Comparison of ENCODE assay signal across 23 mouse cellular contexts in the genomic region with DNA sequence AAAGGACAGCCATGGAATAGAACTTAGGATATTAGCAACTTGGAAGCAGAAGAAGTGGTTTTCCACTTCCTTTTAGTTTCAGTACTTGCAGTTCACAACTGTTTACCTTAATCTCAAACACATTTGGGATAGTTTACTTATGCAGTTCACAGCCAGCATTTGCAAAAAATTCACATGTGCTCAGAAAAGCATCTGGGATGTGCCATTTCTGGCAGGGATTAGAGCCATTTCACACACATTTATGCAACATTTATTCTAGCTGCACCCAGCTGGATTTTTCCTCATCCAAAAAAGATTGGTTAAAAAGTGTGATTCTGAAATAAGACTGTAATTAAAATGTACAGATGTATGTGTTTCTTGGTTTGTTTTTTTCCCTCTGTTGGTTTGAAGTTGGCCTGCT. TPM values are rescaled to one million over a fixed set of nuclear protein-coding genes. Genes with fewer than 3 reads are reported as not detected.
A peak's percentile ranks its signal among the peaks of the same experiment; 100 is the strongest.
DNase-seq lines count a peak whose midpoint lies in the region; ATAC-seq and TF ChIP-seq lines count a peak whose summit lies in the region.
"Had no signal": no experiment of that assay in that cellular context is flagged by ENCODE, and none has a peak within 500 bp of the region (broad histone marks: within the 10 kb centered on the region; RNA-seq: fewer than 3 reads in every experiment).

No protein-coding gene starts in this region.

- TF ChIP-seq CTCF in forebrain, postnatal 0 days (IDR thresholded peaks at IDR 0.05; ENCODE audit: low read depth) = no peak
- no peak for TF ChIP-seq CTCF in liver, postnatal 0 days (IDR thresholded peaks at IDR 0.05; ENCODE audit: low read depth)

- no peaks in the 10 kb centered on the region for H3K9me3 ChIP-seq in forebrain, postnatal 0 days (ENCODE audit: low read length)
- H3K9me3 ChIP-seq in forebrain, embryonic 10.5 days = no peaks in the 10 kb centered on the region
- H3K9me3 ChIP-seq in intestine, embryonic 14.5 days (ENCODE audit: control insufficient read depth, low read length) = no peaks in the 10 kb centered on the region
- H3K9me3 ChIP-seq in intestine, embryonic 15.5 days = no peaks in the 10 kb centered on the region
- H3K9me3 ChIP-seq in liver, postnatal 0 days (ENCODE audit: low read length) = no peaks in the 10 kb centered on the region
- H3K9me3 ChIP-seq: embryonic facial prominence, embryonic 13.5 days; forebrain, embryonic 12.5 days had no signal

- H3K4me1 ChIP-seq in forebrain, postnatal 0 days (ENCODE audit: insufficient read depth) = no peaks in the 10 kb centered on the region
- H3K4me1 ChIP-seq in forebrain, embryonic 10.5 days = no peaks in the 10 kb centered on the region
- no peaks in the 10 kb centered on the region for H3K4me1 ChIP-seq in intestine, embryonic 14.5 days (replicated peaks; ENCODE audit: control insufficient read depth, insufficient read depth, low read length)
- H3K4me1 ChIP-seq in intestine, embryonic 15.5 days (replicated peaks) = no peaks in the 10 kb centered on the region
- no peaks in the 10 kb centered on the region for H3K4me1 ChIP-seq in liver, postnatal 0 days (ENCODE audit: insufficient read depth)
- H3K4me1 ChIP-seq: embryonic facial prominence, embryonic 13.5 days; forebrain, embryonic 12.5 days had no signal

- TF ChIP-seq EP300 in liver, postnatal 0 days (IDR thresholded peaks at IDR 0.05; ENCODE audit: low read depth) = no peak

- H3K4me2 ChIP-seq in forebrain, postnatal 0 days (ENCODE audit: low read depth) = no peak overlapping the region
- no peak overlapping the region for H3K4me2 ChIP-seq in intestine, embryonic 14.5 days (ENCODE audit: low read length)
- H3K4me2 ChIP-seq in intestine, embryonic 15.5 days (replicated peaks) = no peak overlapping the region
- no peak overlapping the region for H3K4me2 ChIP-seq in liver, postnatal 0 days (ENCODE audit: low read depth, low read length)
- H3K4me2 ChIP-seq: embryonic facial prominence, embryonic 13.5 days; forebrain, embryonic 12.5 days had no signal

- H3K27me3 ChIP-seq in forebrain, postnatal 0 days (ENCODE audit: insufficient read depth, low read length) = no peaks in the 10 kb centered on the region
- no peaks in the 10 kb centered on the region for H3K27me3 ChIP-seq in forebrain, embryonic 10.5 days (ENCODE audit: poor library complexity, severe bottlenecking)
- H3K27me3 ChIP-seq in intestine, embryonic 14.5 days (replicated peaks; ENCODE audit: control insufficient read depth, insufficient read depth, low read length) = no peaks in the 10 kb centered on the region
- H3K27me3 ChIP-seq in intestine, embryonic 15.5 days (replicated peaks) = no peaks in the 10 kb centered on the region
- no peaks in the 10 kb centered on the region for H3K27me3 ChIP-seq in liver, postnatal 0 days (ENCODE audit: insufficient read depth, low read length)
- H3K27me3 ChIP-seq: embryonic facial prominence, embryonic 13.5 days; forebrain, embryonic 12.5 days had no signal

- ATAC-seq in forebrain, postnatal 0 days = no peak; the same call in 1 of the 2 replicates
- no peak for ATAC-seq in intestine, embryonic 14.5 days (replicated peaks; ENCODE audit: low FRiP score, low TSS enrichment, low read depth)
- ATAC-seq in intestine, embryonic 15.5 days = no peak
- ATAC-seq in liver, postnatal 0 days = no peak
- ATAC-seq: forebrain, embryonic 14.5 days; forebrain, embryonic 16.5 days had no signal

- H3K36me3 ChIP-seq in forebrain, postnatal 0 days (ENCODE audit: insufficient read depth) = peaks cover 62% of the 10 kb centered on the region
- H3K36me3 ChIP-seq in forebrain, embryonic 10.5 days (replicated peaks) = peaks cover 83% of the 10 kb centered on the region
- H3K36me3 ChIP-seq in intestine, embryonic 14.5 days (ENCODE audit: control insufficient read depth, insufficient read depth, low read length) = peaks cover 74% of the 10 kb centered on the region
- peaks cover 11% of the 10 kb centered on the region; the same call in 1 of the 2 replicates for H3K36me3 ChIP-seq in intestine, embryonic 15.5 days
- peaks cover 57% of the 10 kb centered on the region for H3K36me3 ChIP-seq in liver, postnatal 0 days (replicated peaks; ENCODE audit: insufficient read depth, low read length)

- H3K4me3 ChIP-seq in forebrain, postnatal 0 days (ENCODE audit: low read depth, low read length) = no peak overlapping the region
- H3K4me3 ChIP-seq in forebrain, embryonic 10.5 days = no peak overlapping the region
- H3K4me3 ChIP-seq in intestine, embryonic 14.5 days (ENCODE audit: low read depth, low read length) = no peak overlapping the region
- no peak overlapping the region for H3K4me3 ChIP-seq in intestine, embryonic 15.5 days (replicated peaks)
- H3K4me3 ChIP-seq in liver, postnatal 0 days (ENCODE audit: low read depth, low read length) = no peak overlapping the region
- H3K4me3 ChIP-seq: embryonic facial prominence, embryonic 13.5 days; forebrain, embryonic 12.5 days had no signal

- no peak overlapping the region for H3K9ac ChIP-seq in forebrain, postnatal 0 days
- H3K9ac ChIP-seq in intestine, embryonic 14.5 days (ENCODE audit: low read length) = no peak overlapping the region
- no peak overlapping the region for H3K9ac ChIP-seq in intestine, embryonic 15.5 days
- no peak overlapping the region for H3K9ac ChIP-seq in liver, postnatal 0 days (replicated peaks)
- H3K9ac ChIP-seq: embryonic facial prominence, embryonic 13.5 days; forebrain, embryonic 12.5 days had no signal

- no peak overlapping the region for H3K27ac ChIP-seq in forebrain, postnatal 0 days (ENCODE audit: low read depth, low read length)
- no peak overlapping the region for H3K27ac ChIP-seq in forebrain, embryonic 10.5 days
- no peak overlapping the region; the same call in 1 of the 2 replicates for H3K27ac ChIP-seq in intestine, embryonic 14.5 days (ENCODE audit: low read depth)
- no peak overlapping the region for H3K27ac ChIP-seq in intestine, embryonic 15.5 days
- no peak overlapping the region for H3K27ac ChIP-seq in liver, postnatal 0 days (ENCODE audit: low read depth)
- H3K27ac ChIP-seq: embryonic facial prominence, embryonic 13.5 days; forebrain, embryonic 12.5 days had no signal

- peak; percentile 11 for DNase-seq in forebrain, postnatal 0 days
- DNase-seq in forebrain, embryonic 10.5 days (ENCODE audit: extremely low spot score, low spot score) = no peak
- DNase-seq in intestine, embryonic 14.5 days (ENCODE audit: low spot score) = peak; percentile 16
- peak; percentile 18 for DNase-seq in adipocyte (ENCODE audit: low spot score)
- peak; percentile 54 for DNase-seq in brain, adult 2 months (ENCODE audit: low read depth, low spot score)
- no peak for DNase-seq in thymus, postnatal 4 days
- no peak for DNase-seq in liver, postnatal 0 days
- DNase-seq: adrenal gland, adult 2 months; adrenal gland, postnatal 10 days; adrenal gland, postnatal 25 days; cerebellum, adult 11-12 months; cerebellum, adult 2 months; cerebellum, adult 9-10 months; cerebellum, postnatal 25 days had no signal

RNA-seq across cellular contexts. Expression of a gene that starts 30.1 kb away (rescaled TPM):
- not detected in 2 replicates for total RNA-seq in forebrain, postnatal 0 days (2014; rRNA removed)
- polyA plus RNA-seq in forebrain, postnatal 0 days (2015; fragmentation: Nextera tagmentation; extraction: Ambion mirVana) = not detected in 2 replicates
- polyA plus RNA-seq in forebrain, embryonic 10.5 days (2016; fragmentation: Nextera tagmentation; extraction: Ambion mirVana) = 0.09 TPM in 1 of 2 replicates, not detected in the other
- 2.8 and 3.2 TPM in 2 replicates for polyA plus RNA-seq in intestine, embryonic 14.5 days (2014; fragmentation: Nextera tagmentation; extraction: Ambion mirVana)
- polyA plus RNA-seq in intestine, embryonic 15.5 days (2015; fragmentation: Nextera tagmentation; extraction: Ambion mirVana) = 2.6 and 2.9 TPM in 2 replicates
- not detected in 2 replicates for polyA plus RNA-seq in liver, postnatal 0 days (2015; fragmentation: Nextera tagmentation; extraction: Ambion mirVana)
- total RNA-seq: adrenal gland, adult 2 months; adrenal gland, postnatal 25 days; adrenal gland, postnatal 4 days; MEL had no signal
- polyA plus RNA-seq: adrenal gland, adult 2 months; cerebellum, adult 2 months; cortical plate, adult 2 months; forebrain, embryonic 12.5 days; forebrain, embryonic 14.5 days; forebrain, embryonic 16.5 days; frontal cortex, adult 2 months had no signal

RNA-seq across cellular contexts. Expression of a gene that starts 49.7 kb away (rescaled TPM):
- total RNA-seq in forebrain, postnatal 0 days (2014; rRNA removed) = 16.5 and 23.5 TPM in 2 replicates
- 13.2 and 24.5 TPM in 2 replicates for polyA plus RNA-seq in forebrain, postnatal 0 days (2015; fragmentation: Nextera tagmentation; extraction: Ambion mirVana)
- 17.2 and 18.1 TPM in 2 replicates for polyA plus RNA-seq in forebrain, embryonic 10.5 days (2016; fragmentation: Nextera tagmentation; extraction: Ambion mirVana)
- polyA plus RNA-seq in intestine, embryonic 14.5 days (2014; fragmentation: Nextera tagmentation; extraction: Ambion mirVana) = 20.8 and 22.6 TPM in 2 replicates
- polyA plus RNA-seq in intestine, embryonic 15.5 days (2015; fragmentation: Nextera tagmentation; extraction: Ambion mirVana) = 19.1 and 20.2 TPM in 2 replicates
- polyA plus RNA-seq in liver, postnatal 0 days (2015; fragmentation: Nextera tagmentation; extraction: Ambion mirVana) = 7.8 and 8.0 TPM in 2 replicates

Comparison
In these comparisons a context has a peak if more than half of its experiments do, and no peak if none do; other contexts are left out.
1. DNase-seq: peak in forebrain, postnatal 0 days (single experiment), intestine, embryonic 14.5 days (single experiment), adipocyte (single experiment) and brain, adult 2 months (single experiment); none in forebrain, embryonic 10.5 days (single experiment), thymus, postnatal 4 days (single experiment) and liver, postnatal 0 days (single experiment).